Mouse (Mus musculus): Measurements from ENCODE around the gene Pla2g15.
A peak's percentile ranks its signal among the peaks of the same experiment; 100 is the strongest.

DNA sequence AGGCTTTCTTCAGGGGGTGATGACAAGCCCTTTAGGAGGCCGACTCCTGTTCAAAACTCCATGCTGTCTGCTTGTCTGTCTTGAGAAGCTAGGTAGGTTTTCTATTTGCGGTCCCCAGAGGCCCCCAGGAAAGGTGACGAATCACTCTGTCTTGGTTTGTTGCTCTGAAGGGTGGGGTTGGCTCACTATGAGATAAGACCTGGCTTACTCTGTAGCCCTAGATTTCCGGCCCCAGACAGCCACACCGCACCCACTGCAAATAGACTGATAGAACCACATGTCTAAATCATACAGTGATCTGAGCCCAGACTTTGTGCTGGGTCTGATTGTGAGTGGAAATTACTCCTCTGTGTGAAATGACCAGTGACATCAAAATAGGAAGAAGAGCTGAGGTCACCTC, 41.4 kb downstream of the Pla2g15 start:
- no peak for TF ChIP-seq ELF1 (IDR thresholded peaks at IDR 0.05; ENCODE audit: low read depth, low read length)
- TF ChIP-seq POLR2A (IDR thresholded peaks at IDR 0.05; ENCODE audit: control insufficient read depth in 1 of 2, insufficient read depth in 1 of 2, low read depth in 1 of 2, low read length in 2 of 2, poor library complexity in 1 of 2) = no peak
- TF ChIP-seq MYB (IDR thresholded peaks at IDR 0.05; ENCODE audit: low read depth, low read length) = no peak
- TF ChIP-seq TAL1 (IDR thresholded peaks at IDR 0.05; ENCODE audit: low read length) = peak; percentile 82
- no peak for TF ChIP-seq ZC3H11A (IDR thresholded peaks at IDR 0.05; ENCODE audit: low read depth, low read length)
- peak; percentile 94 for TF ChIP-seq GATA1 (IDR thresholded peaks at IDR 0.05; ENCODE audit: low read depth, low read length)
- no peak for TF ChIP-seq E2F4 (IDR thresholded peaks at IDR 0.05; ENCODE audit: borderline replicate concordance, low read depth, low read length)
- no peak for TF ChIP-seq KAT2A (conservative IDR thresholded peaks at IDR 0.05; ENCODE audit: low read depth, low read length)
- TF ChIP-seq HCFC1 (IDR thresholded peaks at IDR 0.05; ENCODE audit: low read depth, low read length) = no peak
- TF ChIP-seq MYC (IDR thresholded peaks at IDR 0.05; ENCODE audit: low read depth, low read length) = peak; percentile 91
- peak; percentile 63; the same call in 1 of the 2 replicates for TF ChIP-seq BHLHE40 (IDR thresholded peaks at IDR 0.05; ENCODE audit: borderline replicate concordance, low read depth, low read length)
- no peak for TF ChIP-seq CHD2 (IDR thresholded peaks at IDR 0.05; ENCODE audit: low read length)
